Mouse (Mus musculus): ENCODE data around the gene Ccdc136. TPM values are rescaled to one million over a fixed set of nuclear protein-coding genes. Genes with fewer than 3 reads are reported as not detected.

Ccdc136 gene
- total RNA-seq, 1 experiment: 10.5 TPM

DNA sequence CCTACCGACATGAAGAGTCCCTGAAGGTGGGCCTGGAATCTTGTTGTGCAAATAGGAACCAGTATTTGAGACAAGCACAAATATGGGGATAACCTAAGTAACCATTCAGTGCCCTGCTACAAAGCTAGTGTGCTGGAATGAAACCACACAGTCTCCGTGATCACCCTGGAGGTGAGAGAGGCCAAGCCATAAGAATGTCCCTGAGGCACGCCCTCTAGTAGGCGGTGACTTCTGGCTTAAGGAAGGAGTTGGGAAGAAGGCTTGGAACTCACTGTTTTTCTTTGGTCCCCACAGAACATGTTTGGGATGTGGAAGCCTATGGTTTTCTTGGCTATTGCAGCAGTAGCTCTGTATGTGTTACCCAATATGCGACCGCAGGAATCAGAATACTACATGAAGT lies 30.2 kb downstream of the Ccdc136 start:
- DNase-seq (ENCODE audit: low read depth, low spot score): no peak
- Histone ChIP-seq H3K36me3 (ENCODE audit: control insufficient read depth, insufficient read depth, low read length, poor library complexity, severe bottlenecking) (no peaks in the 10 kb centered on the region), H3K9ac (ENCODE audit: insufficient read depth, low read depth, low read length, poor library complexity, severe bottlenecking) (no peak overlapping the region), H3K9me3 (ENCODE audit: control insufficient read depth, insufficient read depth, low read depth, low read length) (no peaks in the 10 kb centered on the region), H3K4me3 (ENCODE audit: insufficient read depth in 1 of 2, low read depth in 1 of 2, low read length in 2 of 2, poor library complexity in 1 of 2, severe bottlenecking in 1 of 2) (no peak overlapping the region), H3K4me1 (ENCODE audit: control insufficient read depth in 2 of 2, insufficient read depth in 2 of 2, low read length in 2 of 2, poor library complexity in 1 of 2) (no peaks in the 10 kb centered on the region; a peak in 1 of 4 replicates), H3K27ac (ENCODE audit: insufficient read depth, low read depth, low read length, poor library complexity, severe bottlenecking) (no peak overlapping the region)
- in situ Hi-C loops (cut with MboI; ENCODE audit: low sequenced_read_pairs in 2 of 2, unreplicated experiment in 2 of 2): no loop called here
- TF ChIP-seq MAFK (IDR thresholded peaks at IDR 0.05; ENCODE audit: insufficient read depth, low read depth, low read length): no peak
- no peak for TF ChIP-seq HCFC1 (IDR thresholded peaks at IDR 0.05; ENCODE audit: borderline replicate concordance, insufficient read depth, low read length)
- no peak for TF ChIP-seq ZNF384 (IDR thresholded peaks at IDR 0.05; ENCODE audit: low read depth, low read length)
- no peak for TF ChIP-seq ZC3H11A (IDR thresholded peaks at IDR 0.05; ENCODE audit: borderline replicate concordance, low read depth, low read length)
- TF ChIP-seq CHD2 (IDR thresholded peaks at IDR 0.05; ENCODE audit: low read depth, low read length): no peak

DNA sequence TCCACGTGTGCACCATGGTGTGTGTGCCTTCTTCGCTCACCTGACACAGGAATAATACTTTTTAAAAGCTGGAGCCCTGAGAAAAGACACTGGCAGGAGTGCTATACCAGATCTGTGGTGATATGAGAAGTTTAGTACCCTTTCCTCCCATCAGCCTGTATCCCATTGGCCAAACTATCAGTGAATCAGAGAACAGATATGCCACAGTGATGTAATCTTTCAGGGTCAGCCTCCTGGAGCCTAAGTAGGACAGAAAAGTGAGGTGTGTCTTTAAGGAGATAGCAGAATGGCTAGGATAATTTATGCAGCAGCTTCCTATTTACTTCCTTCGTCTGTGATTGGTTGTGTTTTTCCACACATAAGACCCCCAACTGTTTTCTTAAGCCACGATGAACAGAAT lies 32.1 kb downstream of the Ccdc136 start:
- in situ Hi-C loops (cut with MboI; ENCODE audit: low sequenced_read_pairs in 2 of 2, unreplicated experiment in 2 of 2): no loop called here
- Histone ChIP-seq H3K36me3 (ENCODE audit: control insufficient read depth, insufficient read depth, low read length, poor library complexity, severe bottlenecking) (no peaks in the 10 kb centered on the region), H3K9me3 (ENCODE audit: control insufficient read depth, insufficient read depth, low read depth, low read length) (no peaks in the 10 kb centered on the region), H3K4me3 (ENCODE audit: insufficient read depth in 1 of 2, low read depth in 1 of 2, low read length in 2 of 2, poor library complexity in 1 of 2, severe bottlenecking in 1 of 2) (no peak overlapping the region), H3K9ac (ENCODE audit: insufficient read depth, low read depth, low read length, poor library complexity, severe bottlenecking) (no peak overlapping the region), H3K27ac (ENCODE audit: insufficient read depth, low read depth, low read length, poor library complexity, severe bottlenecking) (no peak overlapping the region), H3K4me1 (ENCODE audit: control insufficient read depth in 2 of 2, insufficient read depth in 2 of 2, low read length in 2 of 2, poor library complexity in 1 of 2) (peaks cover 0 to 2% of the 10 kb centered on the region in 2 experiments; a peak in 1 of 4 replicates)
- DNase-seq (ENCODE audit: low read depth, low spot score): no peak
- no peak for TF ChIP-seq CHD2 (IDR thresholded peaks at IDR 0.05; ENCODE audit: low read depth, low read length)
- TF ChIP-seq MAFK (IDR thresholded peaks at IDR 0.05; ENCODE audit: insufficient read depth, low read depth, low read length): no peak
- no peak for TF ChIP-seq ZNF384 (IDR thresholded peaks at IDR 0.05; ENCODE audit: low read depth, low read length)
- TF ChIP-seq ZC3H11A (IDR thresholded peaks at IDR 0.05; ENCODE audit: borderline replicate concordance, low read depth, low read length): no peak
- no peak for TF ChIP-seq HCFC1 (IDR thresholded peaks at IDR 0.05; ENCODE audit: borderline replicate concordance, insufficient read depth, low read length)

DNA sequence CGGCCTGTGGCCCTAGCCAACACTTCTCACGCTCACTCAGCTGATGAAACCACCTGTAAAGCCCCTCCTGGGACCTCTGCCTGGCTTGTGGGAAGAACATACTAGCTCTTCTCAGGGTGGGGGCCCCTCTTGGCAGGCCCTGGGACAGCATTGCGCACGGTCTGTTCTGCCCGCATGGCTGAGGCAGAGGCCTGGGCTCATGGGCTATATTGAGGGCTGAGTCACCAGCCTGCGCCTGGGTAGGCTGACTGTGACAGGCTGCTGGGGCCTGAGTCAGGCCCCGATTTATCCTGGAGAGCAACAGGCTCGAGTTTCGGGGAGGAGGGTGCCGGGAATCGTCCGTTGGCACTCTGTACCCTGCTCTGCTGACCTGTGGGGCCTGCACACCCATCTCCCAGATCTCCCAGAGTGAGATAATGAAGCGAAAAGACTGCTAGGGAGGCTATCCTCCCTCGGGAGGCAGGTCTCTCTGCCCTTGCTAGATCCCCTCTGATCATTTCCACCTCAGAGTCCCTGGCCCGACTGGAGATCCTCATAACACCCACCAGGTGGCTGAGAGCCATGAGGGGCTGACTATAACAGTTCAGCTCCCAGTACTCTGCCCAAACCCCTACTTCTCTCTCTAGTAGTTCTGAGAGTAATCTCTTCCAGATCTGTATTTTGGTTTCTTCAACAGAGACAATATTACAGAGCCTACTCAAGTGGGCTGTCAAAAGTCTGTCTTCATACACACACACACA lies 34.7 kb downstream of the Ccdc136 start:
- no peaks in the 10 kb centered on the region for H3K9me3 ChIP-seq (ENCODE audit: control insufficient read depth, insufficient read depth, low read depth, low read length)
- in situ Hi-C loops (cut with MboI; ENCODE audit: low sequenced_read_pairs in 2 of 2, unreplicated experiment in 2 of 2): no loop called here
- no peak overlapping the region for H3K4me3 ChIP-seq (ENCODE audit: insufficient read depth in 1 of 2, low read depth in 1 of 2, low read length in 2 of 2, poor library complexity in 1 of 2, severe bottlenecking in 1 of 2)
- no peak overlapping the region for H3K9ac ChIP-seq (ENCODE audit: insufficient read depth, low read depth, low read length, poor library complexity, severe bottlenecking)
- peaks cover 0 to 15% of the 10 kb centered on the region in 2 experiments; a peak in 2 of 4 replicates for H3K4me1 ChIP-seq (ENCODE audit: control insufficient read depth in 2 of 2, insufficient read depth in 2 of 2, low read length in 2 of 2, poor library complexity in 1 of 2)
- H3K27ac ChIP-seq (ENCODE audit: insufficient read depth, low read depth, low read length, poor library complexity, severe bottlenecking): no peak overlapping the region
- H3K36me3 ChIP-seq (ENCODE audit: control insufficient read depth, insufficient read depth, low read length, poor library complexity, severe bottlenecking): no peaks in the 10 kb centered on the region
- no peak for DNase-seq (ENCODE audit: low read depth, low spot score)
- TF ChIP-seq ZNF384 (IDR thresholded peaks at IDR 0.05; ENCODE audit: low read depth, low read length) (no peak), MAFK (IDR thresholded peaks at IDR 0.05; ENCODE audit: insufficient read depth, low read depth, low read length) (no peak), CHD2 (IDR thresholded peaks at IDR 0.05; ENCODE audit: low read depth, low read length) (no peak), ZC3H11A (IDR thresholded peaks at IDR 0.05; ENCODE audit: borderline replicate concordance, low read depth, low read length) (no peak), HCFC1 (IDR thresholded peaks at IDR 0.05; ENCODE audit: borderline replicate concordance, insufficient read depth, low read length) (no peak)

DNA sequence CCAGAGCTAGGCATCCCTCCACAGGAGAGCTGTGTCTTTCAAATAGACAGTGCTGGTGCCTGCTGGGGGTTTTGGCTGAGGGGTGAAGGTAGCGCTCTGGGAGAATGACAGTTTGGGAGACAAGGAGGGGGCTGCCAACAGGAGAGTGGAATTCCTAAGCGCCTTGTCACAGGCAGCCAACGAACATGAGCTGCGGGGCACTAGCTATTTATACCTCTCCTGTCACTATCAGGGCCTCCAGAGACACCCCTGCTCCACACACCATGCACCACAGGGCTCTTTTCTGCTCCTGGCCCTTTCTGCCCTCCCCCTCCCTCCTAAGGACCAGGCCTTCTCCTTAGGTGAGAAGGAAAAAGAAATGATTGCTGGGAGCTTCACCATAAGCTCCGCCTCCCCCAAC lies 35.4 kb downstream of the Ccdc136 start:
- DNase-seq (ENCODE audit: low read depth, low spot score): no peak
- Histone ChIP-seq H3K9me3 (ENCODE audit: control insufficient read depth, insufficient read depth, low read depth, low read length) (no peaks in the 10 kb centered on the region), H3K27ac (ENCODE audit: insufficient read depth, low read depth, low read length, poor library complexity, severe bottlenecking) (no peak overlapping the region), H3K4me1 (ENCODE audit: control insufficient read depth in 2 of 2, insufficient read depth in 2 of 2, low read length in 2 of 2, poor library complexity in 1 of 2) (peaks cover 0 to 19% of the 10 kb centered on the region in 2 experiments; a peak in 2 of 4 replicates), H3K9ac (ENCODE audit: insufficient read depth, low read depth, low read length, poor library complexity, severe bottlenecking) (no peak overlapping the region), H3K4me3 (ENCODE audit: insufficient read depth in 1 of 2, low read depth in 1 of 2, low read length in 2 of 2, poor library complexity in 1 of 2, severe bottlenecking in 1 of 2) (no peak overlapping the region), H3K36me3 (ENCODE audit: control insufficient read depth, insufficient read depth, low read length, poor library complexity, severe bottlenecking) (no peaks in the 10 kb centered on the region)
- TF ChIP-seq CHD2 (IDR thresholded peaks at IDR 0.05; ENCODE audit: low read depth, low read length): no peak
- no peak for TF ChIP-seq MAFK (IDR thresholded peaks at IDR 0.05; ENCODE audit: insufficient read depth, low read depth, low read length)
- no peak for TF ChIP-seq ZC3H11A (IDR thresholded peaks at IDR 0.05; ENCODE audit: borderline replicate concordance, low read depth, low read length)
- TF ChIP-seq HCFC1 (IDR thresholded peaks at IDR 0.05; ENCODE audit: borderline replicate concordance, insufficient read depth, low read length): no peak
- TF ChIP-seq ZNF384 (IDR thresholded peaks at IDR 0.05; ENCODE audit: low read depth, low read length): no peak
- in situ Hi-C loops (cut with MboI; ENCODE audit: low sequenced_read_pairs in 2 of 2, unreplicated experiment in 2 of 2): no loop called here

Data from ES-E14 (cell line).